Mouse (Mus musculus): ENCODE results near the gene Padi1.

Gene Padi1

DNA sequence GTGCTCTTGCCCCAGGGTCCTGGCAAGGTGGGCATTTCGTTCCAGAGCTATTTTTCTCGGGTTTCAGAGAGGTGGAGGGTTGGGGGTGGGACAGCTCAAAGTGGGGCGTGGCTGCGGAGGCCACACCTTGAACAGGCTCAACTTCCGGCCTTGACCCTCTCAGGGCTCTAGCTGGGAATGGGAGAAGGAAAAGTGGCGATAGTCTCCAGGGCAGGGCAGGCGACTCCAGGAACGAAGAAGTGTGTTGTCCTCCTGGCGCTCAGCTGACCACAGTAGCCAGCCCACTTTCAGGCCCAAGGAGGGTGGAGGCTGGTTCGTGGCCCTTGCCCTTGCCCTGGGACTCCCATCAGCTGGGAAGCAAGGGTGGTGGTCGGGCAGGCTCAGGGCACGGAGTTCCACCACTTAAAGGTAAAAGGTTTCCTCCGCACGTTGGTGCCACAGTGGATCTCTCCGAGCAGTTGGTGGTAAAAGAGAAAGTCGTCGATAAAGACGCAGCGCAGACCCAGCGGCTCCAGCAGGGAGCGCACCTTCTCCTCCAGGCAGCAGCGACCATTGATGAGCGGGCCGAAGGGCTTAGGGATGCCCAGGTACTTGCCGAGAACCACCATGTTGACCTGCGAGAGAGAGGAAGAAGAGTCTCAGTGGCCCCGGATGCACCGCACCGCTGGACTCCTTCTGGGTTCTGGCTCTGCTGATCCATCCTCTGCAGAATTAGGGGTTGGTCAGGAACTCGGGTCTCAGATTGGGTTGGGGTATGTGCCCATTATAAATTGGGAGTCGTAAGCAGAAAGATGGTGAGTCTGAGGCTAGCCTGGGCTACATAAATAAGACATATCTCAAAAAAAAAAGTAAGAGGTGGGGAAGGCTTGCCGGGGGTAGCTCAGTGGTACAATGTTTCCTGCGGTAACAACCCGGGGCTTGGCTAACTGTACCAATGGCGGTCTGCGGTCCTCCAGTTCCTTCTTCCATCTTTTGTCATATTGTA, 31.0 kb downstream of the Padi1 start:
- no peak for DNase-seq

DNA sequence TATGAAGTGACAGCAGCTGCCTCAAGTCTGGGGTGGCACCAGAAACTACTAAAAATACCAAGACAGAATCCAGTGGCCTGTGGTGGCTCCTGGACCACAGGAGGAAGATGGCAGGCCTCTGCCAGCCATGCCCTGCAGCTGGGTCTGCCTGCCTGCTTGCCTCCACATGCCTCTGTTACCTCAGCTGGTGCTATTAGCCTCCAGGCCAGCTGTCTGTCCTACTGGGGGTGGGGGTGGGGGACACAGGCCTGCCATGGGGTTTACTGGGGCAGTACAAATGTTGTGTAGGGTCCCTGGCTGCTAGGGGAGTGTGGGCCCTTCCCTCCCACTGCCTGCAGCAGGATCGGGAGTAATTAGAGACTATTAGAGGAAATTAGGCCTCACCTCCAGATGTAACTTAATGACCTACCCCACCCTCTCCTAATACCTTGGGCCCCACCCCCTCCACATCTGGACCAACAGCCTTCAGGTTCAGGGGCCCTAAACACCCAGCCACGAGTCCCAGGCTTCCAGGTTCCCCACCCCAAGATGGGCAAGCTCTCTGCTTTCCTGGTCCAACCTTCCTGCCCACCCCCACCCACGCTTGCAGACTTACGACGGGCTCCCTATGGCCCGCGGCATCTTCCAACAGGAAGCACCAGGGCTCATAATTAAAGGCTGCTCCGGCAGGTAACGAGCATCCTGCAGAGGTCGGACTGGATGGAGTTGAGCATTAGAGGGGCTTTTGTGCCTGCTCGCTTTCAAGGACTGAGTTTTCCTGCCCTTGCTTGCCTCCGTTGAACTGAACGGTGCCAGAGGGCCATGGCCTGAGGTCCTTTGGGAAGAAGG, 32.0 kb downstream of the Padi1 start:
- no peak for DNase-seq

DNA sequence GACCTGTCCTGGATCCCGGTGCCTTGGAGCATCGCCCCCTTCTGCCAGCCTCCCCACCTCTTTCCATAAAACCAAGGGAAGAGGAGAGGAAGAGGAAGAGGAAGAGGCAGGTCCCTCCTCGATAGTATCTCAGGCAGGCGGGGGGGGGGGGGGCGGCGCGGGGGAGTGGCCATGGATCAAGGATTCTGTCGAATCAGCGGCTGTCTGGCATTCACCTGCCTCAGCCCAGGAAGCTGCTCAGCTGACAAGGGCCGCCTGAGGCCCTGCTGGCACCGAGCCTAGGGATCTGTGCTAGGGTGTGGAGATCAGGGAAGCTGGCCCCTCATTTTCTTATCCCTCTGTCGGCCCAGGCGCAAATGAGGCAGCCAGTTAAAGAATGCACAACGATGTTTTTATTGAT, 33.0 kb downstream of the Padi1 start:
- DNase-seq: no peak

DNA sequence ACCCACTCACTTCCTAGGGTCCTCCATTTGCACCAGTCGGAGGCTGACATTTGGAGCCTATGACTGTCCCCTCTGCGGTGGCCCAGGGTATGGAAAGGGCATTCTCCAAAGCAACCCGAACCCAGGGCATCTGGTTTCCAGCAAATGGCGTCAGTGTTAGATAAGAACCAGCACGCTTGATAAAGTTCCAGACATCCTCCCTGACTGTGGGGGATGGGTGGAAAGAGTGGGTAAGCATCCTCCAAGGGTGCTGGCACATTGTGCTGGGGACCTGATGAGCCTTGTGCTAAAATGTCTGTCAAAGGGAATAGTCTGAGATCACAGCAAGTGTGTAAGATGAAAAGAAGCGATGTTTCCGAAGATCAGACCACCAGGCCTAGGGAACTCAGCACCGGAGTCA, 33.4 kb downstream of the Padi1 start:
- DNase-seq: no peak

DNA sequence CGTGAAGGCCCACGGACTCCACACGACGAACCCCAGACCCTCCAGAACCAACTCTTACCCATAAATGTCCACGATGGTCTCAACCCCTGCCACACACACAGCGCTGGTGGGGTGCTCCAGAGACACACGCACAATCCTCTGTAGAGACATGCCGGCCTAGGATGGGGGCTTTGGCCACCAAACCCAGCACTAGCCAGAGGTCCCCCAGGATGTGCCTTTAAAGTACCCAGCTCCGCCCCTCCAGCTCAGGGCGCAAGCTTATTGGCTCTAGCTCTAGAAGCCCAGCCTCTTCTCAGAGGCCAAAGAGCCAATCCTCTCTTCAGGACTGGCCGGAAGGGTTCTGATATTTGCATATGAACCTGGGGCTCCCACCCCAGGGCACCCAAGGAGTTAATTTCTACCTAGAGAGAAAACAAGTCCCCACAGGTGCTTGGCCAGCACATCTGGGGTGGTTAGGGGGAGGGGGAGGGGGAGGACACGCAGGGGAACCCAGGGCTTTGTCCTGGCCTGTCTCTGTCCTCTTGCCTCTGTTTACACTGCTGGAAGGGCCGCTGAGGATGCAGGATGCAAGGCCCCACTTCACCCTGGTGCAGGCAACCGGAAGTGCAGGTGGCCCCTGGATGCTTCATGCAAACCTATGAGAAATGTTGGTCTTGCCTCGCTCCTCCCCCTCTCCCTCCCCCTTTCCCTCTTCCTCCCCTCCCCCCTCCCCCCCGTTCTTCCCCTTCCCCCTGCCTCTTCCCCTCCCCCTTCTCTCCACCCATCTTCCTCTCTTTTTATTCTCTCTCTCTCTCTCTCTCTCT, 34.9 kb downstream of the Padi1 start, which contains the start of gene Padi3:
Gene Padi3 (minus strand): TSS at position 191 of the 803 bp plus-strand sequence.
- DNase-seq: no peak

DNA sequence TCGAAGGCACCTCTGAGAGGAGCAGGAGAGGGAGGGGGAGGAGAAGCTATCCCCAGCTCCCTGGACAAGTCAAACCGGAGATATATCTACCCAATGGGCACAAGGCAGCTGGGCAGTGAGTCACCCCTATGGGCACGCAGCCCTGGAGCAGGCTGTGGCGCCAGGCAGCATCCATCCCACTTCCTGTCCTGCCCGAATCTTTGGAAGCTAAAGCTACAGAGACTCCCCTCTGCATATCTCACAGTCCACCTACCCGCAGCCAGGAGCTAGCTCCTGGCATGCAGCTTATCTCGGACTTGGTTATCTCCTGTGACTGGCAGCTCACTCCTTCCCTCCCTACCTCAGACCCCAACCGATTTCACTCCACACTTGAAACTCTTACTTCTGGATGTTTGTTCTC, 36.5 kb downstream of the Padi1 start:
- DNase-seq: no peak

DNA sequence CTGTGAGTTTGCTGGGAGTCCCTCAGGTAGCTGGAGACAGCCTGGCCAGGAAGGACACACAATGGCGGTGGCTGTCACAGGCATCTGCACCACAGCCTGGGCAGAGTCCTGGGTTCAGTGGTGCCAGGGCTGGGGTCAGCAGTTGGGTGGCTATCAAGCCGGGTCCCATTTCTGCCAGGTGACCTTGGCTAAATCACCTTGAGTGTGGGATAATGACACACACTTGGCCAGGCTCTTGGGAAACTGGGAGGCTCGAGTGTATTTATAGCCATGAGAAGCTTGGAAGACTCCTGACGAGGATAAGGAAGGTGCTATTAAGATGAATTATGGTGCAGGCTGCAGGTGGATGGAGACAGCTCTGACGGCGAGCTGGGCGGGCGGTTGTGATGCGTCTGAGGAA, 41.0 kb downstream of the Padi1 start:
- no peak for DNase-seq

DNA sequence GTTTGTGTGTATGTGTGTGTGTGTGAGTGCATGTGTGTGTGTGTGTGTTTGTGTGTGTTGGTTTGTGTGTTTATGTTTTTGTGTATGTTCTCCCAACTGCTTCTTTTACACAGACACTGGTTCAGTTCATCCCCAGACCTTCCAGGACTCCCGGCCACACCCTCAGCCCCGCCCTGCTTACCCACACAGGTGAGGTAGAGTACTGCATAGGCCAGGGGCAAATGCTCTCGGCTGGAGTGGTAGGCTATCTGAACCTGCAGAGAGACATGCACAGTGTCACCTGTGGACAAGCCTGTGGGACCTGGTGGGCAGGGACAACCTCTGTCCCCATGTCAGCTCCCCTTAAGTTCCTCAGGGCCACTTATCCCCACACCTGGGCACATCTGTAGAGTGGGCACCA, 44.2 kb downstream of the Padi1 start:
- no peak for DNase-seq

DNA sequence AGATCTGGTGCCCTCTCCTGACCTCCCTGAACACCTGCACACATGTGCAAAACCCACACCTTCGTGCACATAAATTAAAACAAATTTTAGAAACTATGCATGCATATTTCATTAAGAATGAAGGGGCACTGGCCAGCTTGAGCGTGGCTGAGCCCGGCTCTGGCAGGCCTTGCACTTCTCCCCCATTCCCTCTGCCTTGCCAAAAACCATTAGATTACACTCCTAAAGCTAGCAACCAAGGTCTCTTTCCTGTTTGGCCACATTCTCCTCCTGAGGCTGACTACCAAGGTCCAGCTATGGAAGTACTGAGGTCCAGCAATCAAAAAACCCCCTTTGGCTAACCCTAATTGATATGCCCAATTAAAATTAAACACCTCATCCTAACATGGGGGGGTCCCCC, 48.8 kb downstream of the Padi1 start:
- no peak for DNase-seq

DNA sequence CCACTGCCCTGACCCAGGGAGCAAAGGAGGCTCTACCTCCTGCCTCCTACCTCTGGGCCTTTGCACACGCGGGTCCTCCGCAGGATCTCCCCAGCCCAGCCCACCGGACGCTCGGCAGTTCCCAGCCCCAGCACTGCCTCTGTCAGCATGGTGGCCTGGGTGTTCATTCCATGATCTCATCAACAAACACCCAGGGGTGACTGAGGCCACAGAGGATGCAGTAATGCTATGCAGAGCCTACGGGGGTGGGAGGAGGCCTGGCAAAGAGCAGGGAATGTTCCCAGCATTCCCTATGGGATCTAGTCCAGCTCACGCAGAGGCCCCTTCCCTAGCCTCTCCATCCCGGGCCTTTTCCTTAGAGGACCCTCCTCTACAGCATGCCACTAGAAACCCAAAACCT, 50.9 kb downstream of the Padi1 start:
- no peak for DNase-seq

DNA sequence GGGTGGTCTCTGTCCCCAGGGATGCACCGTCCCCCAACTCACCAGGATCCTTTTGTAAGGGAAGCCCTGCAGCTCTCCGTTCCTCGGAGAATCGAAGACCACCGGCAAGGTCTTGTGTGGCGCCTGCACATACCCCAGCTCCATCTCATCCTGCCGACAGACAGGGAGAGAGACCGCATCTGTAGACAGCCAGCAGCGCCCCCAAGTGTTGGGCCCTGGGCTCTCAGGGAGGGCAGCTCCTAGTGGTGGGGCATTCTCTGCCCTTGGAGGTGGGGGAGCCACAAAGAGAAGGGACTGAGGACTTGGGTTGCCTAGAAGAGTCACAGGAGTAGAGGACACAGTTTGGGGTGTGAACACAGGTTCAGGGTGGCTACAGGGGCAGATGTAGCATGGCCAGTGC, 51.8 kb downstream of the Padi1 start:
- DNase-seq: no peak

DNA sequence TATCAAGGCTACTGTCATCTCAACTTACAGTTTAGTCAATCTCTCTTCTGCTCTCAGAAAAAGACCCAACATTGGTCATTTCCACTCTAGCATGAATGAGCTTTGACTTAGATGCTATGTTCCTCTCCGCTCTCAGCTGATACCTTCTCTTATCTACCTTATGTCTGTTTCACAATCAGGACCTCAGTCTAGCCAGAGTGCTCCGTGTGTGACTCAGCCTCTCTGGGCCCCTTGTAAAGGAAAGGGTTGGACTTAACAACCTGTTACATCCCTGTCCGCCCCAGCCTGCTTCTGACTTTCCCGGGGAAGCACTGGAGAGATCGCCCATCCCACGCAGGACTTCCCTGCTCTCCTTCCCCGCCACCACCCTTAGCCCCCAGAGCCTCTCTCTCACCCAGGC, 53.0 kb downstream of the Padi1 start:
- no peak for DNase-seq

DNA sequence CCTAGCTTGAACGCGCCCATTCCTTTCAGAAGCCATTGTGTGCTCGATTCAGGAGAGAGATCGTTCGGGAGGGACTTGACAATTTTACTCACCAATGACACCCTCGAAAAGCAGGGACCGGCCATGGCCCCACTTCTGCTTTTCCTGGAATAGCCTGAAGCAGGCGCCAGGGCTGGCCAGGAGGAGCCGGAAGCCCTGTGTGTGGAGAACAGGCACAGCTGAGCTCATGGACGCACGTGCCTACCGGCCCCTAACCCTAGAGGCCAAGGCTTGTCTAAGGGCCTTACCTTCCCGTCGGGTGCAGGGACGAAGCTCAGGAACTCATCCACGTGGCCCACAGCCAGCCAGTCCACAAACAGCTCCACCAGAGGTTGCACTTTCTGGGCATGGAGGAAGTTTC, 54.5 kb downstream of the Padi1 start:
- DNase-seq: no peak

DNA sequence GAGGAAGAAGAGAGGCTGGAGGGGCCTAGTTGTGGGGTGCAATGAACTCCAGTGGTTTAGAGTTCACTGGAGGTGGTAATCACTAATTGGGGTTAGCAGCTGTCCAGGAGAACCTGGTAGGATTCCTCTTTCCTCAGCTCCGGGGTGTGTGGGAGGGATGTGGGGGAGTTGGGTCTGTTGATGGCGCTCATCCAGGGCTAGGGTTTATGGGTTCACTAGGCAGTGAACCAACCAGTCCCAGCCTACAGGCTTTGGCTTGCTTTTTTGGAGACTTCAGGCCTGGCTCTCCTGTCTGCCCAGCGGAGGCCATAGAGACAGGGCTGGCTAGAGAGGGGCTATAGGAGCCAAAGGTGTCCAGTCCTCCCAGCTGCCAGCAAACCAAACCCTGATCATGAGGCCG, 55.6 kb downstream of the Padi1 start:
- DNase-seq: no peak

DNA sequence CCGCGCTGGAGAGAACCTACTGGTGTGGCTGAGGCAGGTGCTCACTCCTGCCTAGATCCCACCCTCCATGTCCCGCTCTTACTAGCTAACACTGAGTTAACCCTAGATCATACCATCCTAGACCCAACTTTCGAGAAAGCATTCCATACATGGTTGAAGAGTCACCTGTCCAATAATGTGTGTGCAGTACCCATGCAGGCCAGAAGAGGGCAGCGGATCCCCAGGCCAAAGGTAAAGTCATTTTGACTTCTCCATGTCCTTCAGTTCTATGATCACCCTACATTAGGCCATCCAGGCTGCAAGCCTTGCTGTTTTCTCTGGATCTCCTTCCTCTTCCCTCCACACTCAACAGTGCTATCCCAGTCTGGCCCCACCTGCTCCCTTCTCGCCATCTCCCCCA, 56.6 kb downstream of the Padi1 start:
- no peak for DNase-seq

DNA sequence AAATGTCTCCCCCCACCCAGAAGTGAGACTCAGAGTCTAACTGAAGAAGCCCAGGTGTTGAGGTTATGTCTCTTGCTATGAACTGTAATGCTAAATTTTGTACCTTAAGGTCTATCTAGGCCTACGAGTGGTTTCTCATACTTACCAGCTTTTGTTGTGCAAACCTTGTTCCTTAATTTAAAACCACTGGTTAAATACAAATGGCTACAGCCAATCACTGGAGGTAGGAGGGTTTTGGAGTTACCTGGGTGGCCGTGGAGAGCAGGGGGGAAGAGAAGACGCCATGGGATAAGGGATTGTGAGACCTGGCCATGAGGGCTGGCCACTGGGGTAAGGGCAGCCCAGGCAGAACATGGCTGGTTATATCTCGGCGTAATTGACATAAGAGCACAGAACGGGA, 57.3 kb downstream of the Padi1 start:
- DNase-seq: no peak

DNA sequence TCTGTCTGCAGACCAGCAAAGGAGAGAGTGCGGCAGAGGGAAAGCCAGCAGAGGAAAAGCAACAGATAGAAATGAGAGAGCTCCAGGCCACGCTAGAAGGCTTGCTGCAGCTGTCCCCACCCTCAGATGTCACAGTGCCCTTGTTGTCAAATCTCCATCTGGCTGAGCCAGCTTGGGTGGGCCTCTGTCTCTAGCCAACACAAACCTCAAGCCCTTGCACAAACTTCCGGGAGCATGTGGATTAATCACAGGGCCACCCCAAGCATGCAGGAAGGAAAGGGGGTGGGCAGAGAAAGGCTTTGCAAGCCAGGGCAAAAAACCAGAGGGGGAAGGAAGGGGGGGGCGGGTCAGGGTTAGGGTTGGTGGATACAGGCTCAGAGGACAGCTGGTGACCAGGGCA, 58.2 kb downstream of the Padi1 start:
- no peak for DNase-seq

DNA sequence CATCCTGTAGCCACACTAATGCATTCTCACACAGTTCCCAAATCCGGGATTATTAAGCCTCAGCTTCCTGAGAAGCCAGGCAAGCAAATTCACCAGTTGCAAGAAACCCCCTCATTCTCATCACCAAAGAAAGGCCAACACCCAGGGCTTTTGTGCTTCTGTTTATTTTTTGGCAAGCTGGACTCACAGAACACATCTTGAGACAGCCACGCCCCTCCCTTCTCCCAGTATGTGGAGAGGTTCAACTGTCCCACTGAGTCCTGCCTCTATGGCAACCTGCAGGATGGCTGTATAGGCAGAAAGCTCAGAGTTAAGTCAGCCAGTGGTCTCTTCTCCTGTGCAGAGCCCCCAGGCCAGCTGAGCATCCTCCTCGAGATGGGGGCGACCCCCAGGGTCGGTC, 60.4 kb downstream of the Padi1 start:
- DNase-seq: no peak

DNA sequence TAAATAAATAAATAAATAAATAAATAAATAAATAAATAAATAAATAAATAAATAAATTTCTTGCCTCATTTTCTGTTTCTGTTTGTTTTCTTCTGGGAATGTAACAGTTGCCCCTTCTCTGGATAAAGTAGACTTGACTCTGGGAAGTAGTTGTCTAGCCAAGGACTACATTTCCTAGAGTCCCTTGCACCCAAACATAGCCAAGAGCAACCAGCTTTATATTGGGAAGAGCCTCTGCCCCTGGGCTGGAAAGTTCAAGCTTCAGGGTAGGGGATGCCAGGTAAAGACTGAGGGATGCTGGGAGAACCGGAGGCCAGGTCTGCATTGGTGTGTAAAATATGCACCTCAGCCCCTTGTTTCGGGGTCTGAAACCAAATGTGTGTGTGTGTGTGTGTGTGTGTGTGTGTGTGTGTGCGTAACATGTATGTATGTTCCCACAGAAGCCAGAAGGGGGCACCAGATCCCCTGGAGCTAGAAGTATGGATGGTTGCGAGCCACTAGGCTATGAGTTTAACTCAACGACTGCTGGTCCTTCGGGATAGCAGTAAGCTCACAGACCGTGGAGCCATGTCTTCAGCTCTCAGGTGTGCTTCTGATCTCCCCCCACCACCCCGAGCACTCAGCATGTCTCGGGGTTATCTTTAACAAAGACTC, 61.2 kb downstream of the Padi1 start:
- no peak for DNase-seq

DNA sequence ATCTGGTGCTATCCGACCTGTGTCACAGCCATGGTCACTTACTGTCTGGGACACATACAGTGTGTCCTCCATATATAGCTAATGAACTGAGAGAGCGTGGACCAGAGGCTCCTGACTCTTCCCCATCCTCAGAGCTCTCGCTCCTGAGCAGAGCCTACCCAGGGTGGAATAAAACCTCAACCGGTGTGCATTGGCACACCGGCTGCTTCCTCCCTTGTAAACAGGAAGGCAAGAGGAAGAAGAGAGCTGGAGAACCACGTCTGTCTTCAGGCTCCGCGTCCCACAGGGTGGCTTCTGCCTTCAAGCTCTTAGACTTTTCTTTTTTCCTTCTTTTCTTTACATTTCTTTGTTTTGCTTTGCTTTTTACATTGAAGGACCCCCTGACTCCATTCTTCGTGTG, 62.8 kb downstream of the Padi1 start:
- no peak for DNase-seq

DNA sequence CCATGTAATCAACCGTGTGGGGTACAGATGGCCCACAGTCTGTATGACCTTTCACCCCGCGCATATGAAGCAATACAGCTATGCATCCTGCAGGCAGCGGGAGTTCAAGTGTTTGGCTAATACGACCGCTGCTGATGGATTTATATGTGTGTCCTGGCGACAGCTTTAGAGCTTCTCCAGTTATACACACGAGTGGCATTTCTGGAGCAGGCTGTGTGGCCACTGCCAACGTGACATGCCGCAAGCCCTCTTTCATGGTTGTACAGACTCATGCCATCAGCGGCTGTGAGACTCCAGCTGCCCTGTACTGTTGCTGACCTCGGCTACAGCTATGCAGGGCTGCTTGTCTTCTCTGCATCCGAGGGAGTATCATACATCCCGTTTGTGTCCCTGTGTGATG, 65.1 kb downstream of the Padi1 start:
- no peak for DNase-seq

DNA sequence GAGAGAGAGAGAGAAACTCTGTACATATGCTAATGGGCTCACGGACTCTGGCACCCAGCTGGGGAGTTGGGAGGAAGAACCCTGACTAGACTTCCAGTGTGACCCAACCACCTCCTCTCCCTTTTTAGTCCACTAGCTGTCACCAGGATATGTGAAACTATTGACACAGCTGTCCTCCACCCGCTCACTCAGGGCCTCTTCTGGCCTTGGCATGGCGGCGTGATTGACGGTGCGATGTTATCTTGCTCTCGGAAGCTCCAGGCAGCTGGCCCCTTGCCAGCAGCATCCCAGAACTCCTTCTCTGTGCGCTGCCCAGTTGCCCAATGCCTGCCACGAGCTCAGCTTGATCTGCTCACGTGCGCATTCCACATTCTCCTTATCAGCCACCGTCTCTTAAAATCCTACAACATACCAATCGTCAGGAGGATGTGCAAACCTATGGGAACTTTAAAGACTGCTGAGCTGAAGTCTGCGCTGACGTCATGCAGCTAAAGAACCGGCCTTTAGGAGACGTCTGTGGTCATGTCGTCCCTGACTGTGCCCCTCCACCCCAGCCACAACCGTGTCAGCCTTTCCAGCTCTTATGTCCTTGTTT, 65.7 kb downstream of the Padi1 start:
- peak; percentile 14 for DNase-seq

Measured in layer of hippocampus, adult 9-11 months (tissue).